Mouse (Mus musculus): ENCODE measurements around the gene Adamts2. TPM values are rescaled to one million over a fixed set of nuclear protein-coding genes. Genes with fewer than 3 reads are reported as not detected.
A peak's percentile ranks its signal among the peaks of the same experiment; 100 is the strongest.

Adamts2 gene
- polyA plus RNA-seq, 1 experiment from 2014 or later: 2.3 TPM

DNA sequence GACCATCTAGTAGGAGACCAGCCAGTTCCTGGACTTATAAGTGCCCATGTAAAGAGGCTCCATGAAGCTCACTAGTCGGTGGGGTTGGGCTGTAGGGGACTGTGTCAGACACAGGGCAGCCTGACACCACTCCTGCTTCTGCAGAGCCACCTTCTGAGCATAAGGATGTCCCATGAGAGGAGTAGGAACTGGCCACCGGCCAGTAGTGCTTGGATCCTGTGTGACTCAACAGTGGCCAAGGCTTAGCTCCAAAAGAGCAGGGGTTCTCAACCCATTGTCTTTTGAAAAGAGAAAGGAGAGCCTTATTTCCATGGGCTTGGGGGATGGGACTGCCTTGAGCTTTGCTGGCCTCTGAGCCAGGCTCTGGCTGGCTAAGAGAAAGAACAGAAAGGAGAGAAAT is 81.9 kb downstream of the Adamts2 start:
- no peak for DNase-seq
- Histone ChIP-seq H3K4me3 (ENCODE audit: low read depth, low read length) (no peak overlapping the region), H3K4me1 (ENCODE audit: insufficient read depth) (no peaks in the 10 kb centered on the region), H3K27me3 (ENCODE audit: insufficient read depth, low read length) (no peaks in the 10 kb centered on the region), H3K9me3 (ENCODE audit: low read length) (no peaks in the 10 kb centered on the region), H3K36me3 (replicated peaks; ENCODE audit: insufficient read depth, low read length) (no peaks in the 10 kb centered on the region), H3K27ac (ENCODE audit: low read depth) (no peak overlapping the region), H3K9ac (replicated peaks) (no peak overlapping the region), H3K4me2 (ENCODE audit: low read depth, low read length) (no peak overlapping the region)
- no peak for ATAC-seq
- no peak for TF ChIP-seq CTCF (IDR thresholded peaks at IDR 0.05; ENCODE audit: low read depth)
- no peak for TF ChIP-seq EP300 (IDR thresholded peaks at IDR 0.05; ENCODE audit: low read depth)
- 65% methylated on average over 2 of the region's 2 CpGs for WGBS (ENCODE audit: insufficient replicate concordance)

GRCm38 (mm10) chr11:50688584-50688983 is 86.7 kb downstream of the Adamts2 start:
- Histone ChIP-seq H3K36me3 (replicated peaks; ENCODE audit: insufficient read depth, low read length) (no peaks in the 10 kb centered on the region), H3K4me2 (ENCODE audit: low read depth, low read length) (no peak overlapping the region), H3K9me3 (ENCODE audit: low read length) (no peaks in the 10 kb centered on the region), H3K9ac (replicated peaks) (no peak overlapping the region), H3K27me3 (ENCODE audit: insufficient read depth, low read length) (no peaks in the 10 kb centered on the region), H3K27ac (ENCODE audit: low read depth) (no peak overlapping the region), H3K4me3 (ENCODE audit: low read depth, low read length) (no peak overlapping the region), H3K4me1 (ENCODE audit: insufficient read depth) (no peaks in the 10 kb centered on the region)
- DNase-seq: no peak
- 80% methylated on average over 3 of the region's 3 CpGs for WGBS (ENCODE audit: insufficient replicate concordance)
- ATAC-seq: no peak
- no peak for TF ChIP-seq EP300 (IDR thresholded peaks at IDR 0.05; ENCODE audit: low read depth)
- peak; percentile 21; the same call in 1 of the 2 replicates for TF ChIP-seq CTCF (IDR thresholded peaks at IDR 0.05; ENCODE audit: low read depth)

DNA sequence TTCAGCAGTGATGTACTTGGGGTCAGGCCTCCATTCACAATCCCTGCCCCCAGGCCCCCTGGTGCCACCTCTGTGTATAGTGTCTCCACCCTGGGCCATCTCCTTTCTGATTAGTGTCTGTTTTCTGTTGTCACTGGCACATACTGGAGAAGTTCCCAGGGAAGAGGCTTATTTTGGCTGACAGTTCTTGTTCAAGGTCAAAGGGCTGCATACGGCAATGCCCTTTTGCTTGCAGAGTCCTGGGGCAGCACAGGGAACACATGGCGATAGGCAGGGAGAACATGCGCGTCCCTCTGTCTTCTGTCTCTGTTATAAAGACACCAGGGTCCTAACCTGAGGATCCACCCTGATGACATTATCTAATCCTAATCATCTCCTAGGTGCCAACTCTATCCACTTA is 87.8 kb downstream of the Adamts2 start:
- Histone ChIP-seq H3K27ac (ENCODE audit: low read depth) (no peak overlapping the region), H3K36me3 (replicated peaks; ENCODE audit: insufficient read depth, low read length) (no peaks in the 10 kb centered on the region), H3K4me3 (ENCODE audit: low read depth, low read length) (no peak overlapping the region), H3K27me3 (ENCODE audit: insufficient read depth, low read length) (no peaks in the 10 kb centered on the region), H3K9me3 (ENCODE audit: low read length) (no peaks in the 10 kb centered on the region), H3K4me2 (ENCODE audit: low read depth, low read length) (no peak overlapping the region), H3K9ac (replicated peaks) (no peak overlapping the region), H3K4me1 (ENCODE audit: insufficient read depth) (no peaks in the 10 kb centered on the region)
- DNase-seq: no peak
- ATAC-seq: no peak
- WGBS (ENCODE audit: insufficient replicate concordance): 87% methylated on average over 4 of the region's 4 CpGs
- TF ChIP-seq EP300 (IDR thresholded peaks at IDR 0.05; ENCODE audit: low read depth) (no peak), CTCF (IDR thresholded peaks at IDR 0.05; ENCODE audit: low read depth) (no peak)

DNA sequence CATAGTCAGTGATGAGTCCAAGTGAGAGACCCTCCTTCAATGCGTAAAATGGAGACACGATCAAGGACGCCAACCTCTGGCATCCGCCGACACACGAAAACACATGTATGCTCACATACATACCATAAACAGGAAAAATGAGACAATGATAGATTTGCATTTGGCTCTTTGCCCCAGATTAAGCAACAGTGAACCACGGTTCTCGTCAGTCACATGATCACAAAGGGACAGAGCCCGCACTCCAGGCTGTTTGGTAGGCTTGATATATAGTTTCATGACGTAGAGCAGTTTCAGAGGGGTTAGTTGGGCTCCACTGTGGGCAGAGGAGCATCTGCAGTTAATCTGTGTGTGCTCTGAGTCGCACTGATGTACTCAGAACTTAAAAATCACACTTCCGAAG is 98.1 kb downstream of the Adamts2 start:
- TF ChIP-seq EP300 (IDR thresholded peaks at IDR 0.05; ENCODE audit: low read depth) (no peak), CTCF (IDR thresholded peaks at IDR 0.05; ENCODE audit: low read depth) (no peak)
- Histone ChIP-seq H3K4me3 (ENCODE audit: low read depth, low read length) (no peak overlapping the region), H3K36me3 (replicated peaks; ENCODE audit: insufficient read depth, low read length) (no peaks in the 10 kb centered on the region), H3K4me2 (ENCODE audit: low read depth, low read length) (no peak overlapping the region), H3K27me3 (ENCODE audit: insufficient read depth, low read length) (no peaks in the 10 kb centered on the region), H3K27ac (ENCODE audit: low read depth) (no peak overlapping the region), H3K4me1 (ENCODE audit: insufficient read depth) (no peaks in the 10 kb centered on the region), H3K9me3 (ENCODE audit: low read length) (no peaks in the 10 kb centered on the region), H3K9ac (replicated peaks) (no peak overlapping the region)
- WGBS (ENCODE audit: insufficient replicate concordance): 85% methylated on average over 12 of the region's 12 CpGs
- no peak for DNase-seq
- ATAC-seq: no peak

GRCm38 (mm10) chr11:50700496-50700895 is 98.6 kb downstream of the Adamts2 start:
- Histone ChIP-seq H3K4me2 (ENCODE audit: low read depth, low read length) (no peak overlapping the region), H3K27ac (ENCODE audit: low read depth) (no peak overlapping the region), H3K4me3 (ENCODE audit: low read depth, low read length) (no peak overlapping the region), H3K27me3 (ENCODE audit: insufficient read depth, low read length) (no peaks in the 10 kb centered on the region), H3K36me3 (replicated peaks; ENCODE audit: insufficient read depth, low read length) (no peaks in the 10 kb centered on the region), H3K4me1 (ENCODE audit: insufficient read depth) (no peaks in the 10 kb centered on the region), H3K9ac (replicated peaks) (no peak overlapping the region), H3K9me3 (ENCODE audit: low read length) (no peaks in the 10 kb centered on the region)
- no peak for DNase-seq
- 76% methylated on average over 8 of the region's 8 CpGs for WGBS (ENCODE audit: insufficient replicate concordance)
- TF ChIP-seq EP300 (IDR thresholded peaks at IDR 0.05; ENCODE audit: low read depth): no peak
- TF ChIP-seq CTCF (IDR thresholded peaks at IDR 0.05; ENCODE audit: low read depth): no peak
- no peak for ATAC-seq

DNA sequence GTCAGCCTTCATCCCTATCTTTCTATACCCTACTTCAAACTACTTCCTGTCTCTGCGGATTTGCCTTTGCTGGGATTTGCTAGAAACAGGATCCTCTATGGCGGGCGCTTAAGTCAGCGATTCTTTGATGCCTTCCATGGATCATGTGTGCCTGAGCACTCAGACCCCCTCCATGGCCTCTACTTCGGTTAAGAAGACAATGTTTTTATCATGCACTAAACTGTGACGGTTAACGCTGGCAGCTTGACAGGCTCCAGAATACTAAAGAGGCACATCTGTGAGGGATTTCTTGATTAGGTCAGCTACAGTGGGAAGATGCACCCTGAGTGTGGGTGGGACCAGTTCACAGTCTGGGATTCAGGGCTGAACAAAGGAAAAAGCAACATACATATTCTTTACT is 101.5 kb downstream of the Adamts2 start:
- no peaks in the 10 kb centered on the region for H3K36me3 ChIP-seq (replicated peaks; ENCODE audit: insufficient read depth, low read length)
- 68% methylated on average over 7 of the region's 7 CpGs for WGBS (ENCODE audit: insufficient replicate concordance)
- H3K4me1 ChIP-seq (ENCODE audit: insufficient read depth): no peaks in the 10 kb centered on the region
- H3K27me3 ChIP-seq (ENCODE audit: insufficient read depth, low read length): no peaks in the 10 kb centered on the region
- no peaks in the 10 kb centered on the region for H3K9me3 ChIP-seq (ENCODE audit: low read length)
- no peak overlapping the region for H3K27ac ChIP-seq (ENCODE audit: low read depth)
- no peak for ATAC-seq
- DNase-seq: no peak
- no peak for TF ChIP-seq CTCF (IDR thresholded peaks at IDR 0.05; ENCODE audit: low read depth)
- TF ChIP-seq EP300 (IDR thresholded peaks at IDR 0.05; ENCODE audit: low read depth): no peak
- H3K9ac ChIP-seq (replicated peaks): no peak overlapping the region
- no peak overlapping the region for H3K4me3 ChIP-seq (ENCODE audit: low read depth, low read length)
- no peak overlapping the region for H3K4me2 ChIP-seq (ENCODE audit: low read depth, low read length)

DNA sequence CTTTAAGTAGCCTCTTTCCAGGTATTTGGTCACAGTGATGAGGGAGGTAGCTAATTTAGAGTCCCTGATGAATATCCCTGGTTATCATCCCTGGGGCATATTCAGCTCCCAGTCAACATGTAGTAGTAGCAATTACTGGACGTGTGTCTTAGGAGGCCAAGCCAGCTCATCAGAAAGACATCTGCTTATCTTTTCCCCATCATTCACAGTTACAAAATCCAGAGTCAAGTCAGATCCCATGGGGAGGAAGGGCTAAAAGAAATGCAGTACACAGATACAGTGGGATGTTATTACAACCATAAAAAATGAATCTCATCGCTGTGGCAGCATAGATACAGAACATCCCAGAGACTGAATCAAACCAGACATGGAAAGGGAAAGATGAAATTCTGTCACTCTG is 102.6 kb downstream of the Adamts2 start:
- Histone ChIP-seq H3K9ac (replicated peaks) (no peak overlapping the region), H3K27ac (ENCODE audit: low read depth) (no peak overlapping the region), H3K27me3 (ENCODE audit: insufficient read depth, low read length) (no peaks in the 10 kb centered on the region), H3K4me2 (ENCODE audit: low read depth, low read length) (no peak overlapping the region), H3K4me3 (ENCODE audit: low read depth, low read length) (no peak overlapping the region), H3K9me3 (ENCODE audit: low read length) (no peaks in the 10 kb centered on the region), H3K4me1 (ENCODE audit: insufficient read depth) (no peaks in the 10 kb centered on the region), H3K36me3 (replicated peaks; ENCODE audit: insufficient read depth, low read length) (no peaks in the 10 kb centered on the region)
- DNase-seq (no peak), ATAC-seq (no peak)
- 75% methylated on average over 2 of the region's 2 CpGs for WGBS (ENCODE audit: insufficient replicate concordance)
- TF ChIP-seq EP300 (IDR thresholded peaks at IDR 0.05; ENCODE audit: low read depth) (no peak), CTCF (IDR thresholded peaks at IDR 0.05; ENCODE audit: low read depth) (no peak)

Data from liver, postnatal 0 days (tissue).